Mouse (Mus musculus): ENCODE measurements around the gene Tead4. TPM values are rescaled to one million over a fixed set of nuclear protein-coding genes. Genes with fewer than 3 reads are reported as not detected.

Gene Tead4
- total and polyA plus RNA-seq, 2 experiments = 0.18 to 0.39 TPM

GRCm38 (mm10) chr6:128269850-128270249, 30.8 kb downstream of the Tead4 start:
- Histone ChIP-seq H3K79me2 (ENCODE audit: control insufficient read depth, insufficient read depth, low read length) (no peaks in the 10 kb centered on the region), H3K9ac (ENCODE audit: low read depth, low read length) (no peak overlapping the region), H3K27me3 (ENCODE audit: control insufficient read depth, insufficient read depth, low read length) (no peaks in the 10 kb centered on the region), H3K36me3 (ENCODE audit: control insufficient read depth, insufficient read depth, low read length) (no peaks in the 10 kb centered on the region), H3K27ac (replicated peaks; ENCODE audit: insufficient read depth, low read depth, low read length) (no peak overlapping the region), H3K4me3 (ENCODE audit: insufficient read depth, low read depth, low read length) (no peak overlapping the region), H3K4me1 (ENCODE audit: control insufficient read depth, insufficient read depth, low read length) (no peaks in the 10 kb centered on the region)
- no peak for TF ChIP-seq CTCF (IDR thresholded peaks at IDR 0.05; ENCODE audit: low read depth, low read length)
- no peak for TF ChIP-seq POLR2A (IDR thresholded peaks at IDR 0.05; ENCODE audit: extremely low read depth, insufficient read depth, low read length)
- 78% methylated on average over 4 of the region's 4 CpGs for WGBS
- no peak for DNase-seq (ENCODE audit: extremely low read depth, low read depth, low spot score)

GRCm38 (mm10) chr6:128264870-128265526, 35.6 kb downstream of the Tead4 start:
- no peaks in the 10 kb centered on the region for H3K79me2 ChIP-seq (ENCODE audit: control insufficient read depth, insufficient read depth, low read length)
- 96% methylated on average over 8 of the region's 8 CpGs for WGBS
- H3K36me3 ChIP-seq (ENCODE audit: control insufficient read depth, insufficient read depth, low read length) = no peaks in the 10 kb centered on the region
- no peak overlapping the region for H3K27ac ChIP-seq (replicated peaks; ENCODE audit: insufficient read depth, low read depth, low read length)
- no peak overlapping the region for H3K9ac ChIP-seq (ENCODE audit: low read depth, low read length)
- TF ChIP-seq POLR2A (IDR thresholded peaks at IDR 0.05; ENCODE audit: extremely low read depth, insufficient read depth, low read length) (no peak), CTCF (IDR thresholded peaks at IDR 0.05; ENCODE audit: low read depth, low read length) (no peak)
- H3K4me1 ChIP-seq (ENCODE audit: control insufficient read depth, insufficient read depth, low read length) = no peaks in the 10 kb centered on the region
- no peak for DNase-seq (ENCODE audit: extremely low read depth, low read depth, low spot score)
- no peak overlapping the region for H3K4me3 ChIP-seq (ENCODE audit: insufficient read depth, low read depth, low read length)
- H3K27me3 ChIP-seq (ENCODE audit: control insufficient read depth, insufficient read depth, low read length) = no peaks in the 10 kb centered on the region

- Histone ChIP-seq H3K79me2 (ENCODE audit: control insufficient read depth, insufficient read depth, low read length) (no peaks in the 10 kb centered on the region), H3K4me1 (ENCODE audit: control insufficient read depth, insufficient read depth, low read length) (no peaks in the 10 kb centered on the region), H3K9ac (ENCODE audit: low read depth, low read length) (no peak overlapping the region), H3K36me3 (ENCODE audit: control insufficient read depth, insufficient read depth, low read length) (no peaks in the 10 kb centered on the region), H3K27ac (replicated peaks; ENCODE audit: insufficient read depth, low read depth, low read length) (no peak overlapping the region), H3K4me3 (ENCODE audit: insufficient read depth, low read depth, low read length) (no peak overlapping the region), H3K27me3 (ENCODE audit: control insufficient read depth, insufficient read depth, low read length) (no peaks in the 10 kb centered on the region)
- TF ChIP-seq POLR2A (IDR thresholded peaks at IDR 0.05; ENCODE audit: extremely low read depth, insufficient read depth, low read length) (no peak), CTCF (IDR thresholded peaks at IDR 0.05; ENCODE audit: low read depth, low read length) (no peak)
- 88% methylated on average over 1 of the region's 1 CpGs for WGBS
- DNase-seq (ENCODE audit: extremely low read depth, low read depth, low spot score) = no peak
These were observed 39.1 kb downstream of the Tead4 start for GRCm38 (mm10) chr6:128261486-128261885.

- Histone ChIP-seq H3K79me2 (ENCODE audit: control insufficient read depth, insufficient read depth, low read length) (no peaks in the 10 kb centered on the region), H3K9ac (ENCODE audit: low read depth, low read length) (no peak overlapping the region), H3K4me3 (ENCODE audit: insufficient read depth, low read depth, low read length) (no peak overlapping the region), H3K4me1 (ENCODE audit: control insufficient read depth, insufficient read depth, low read length) (no peaks in the 10 kb centered on the region), H3K27ac (replicated peaks; ENCODE audit: insufficient read depth, low read depth, low read length) (no peak overlapping the region), H3K36me3 (ENCODE audit: control insufficient read depth, insufficient read depth, low read length) (no peaks in the 10 kb centered on the region), H3K27me3 (ENCODE audit: control insufficient read depth, insufficient read depth, low read length) (no peaks in the 10 kb centered on the region)
- no peak for TF ChIP-seq CTCF (IDR thresholded peaks at IDR 0.05; ENCODE audit: low read depth, low read length)
- TF ChIP-seq POLR2A (IDR thresholded peaks at IDR 0.05; ENCODE audit: extremely low read depth, insufficient read depth, low read length) = no peak
- WGBS = 97% methylated on average over 3 of the region's 3 CpGs
- DNase-seq (ENCODE audit: extremely low read depth, low read depth, low spot score) = no peak
These were observed 41.4 kb downstream of the Tead4 start for GRCm38 (mm10) chr6:128259252-128259651.

GRCm38 (mm10) chr6:128255941-128256340, 44.7 kb downstream of the Tead4 start:
- no peaks in the 10 kb centered on the region for H3K79me2 ChIP-seq (ENCODE audit: control insufficient read depth, insufficient read depth, low read length)
- no peak overlapping the region for H3K9ac ChIP-seq (ENCODE audit: low read depth, low read length)
- H3K27ac ChIP-seq (replicated peaks; ENCODE audit: insufficient read depth, low read depth, low read length) = no peak overlapping the region
- no peaks in the 10 kb centered on the region for H3K4me1 ChIP-seq (ENCODE audit: control insufficient read depth, insufficient read depth, low read length)
- no peak for DNase-seq (ENCODE audit: extremely low read depth, low read depth, low spot score)
- no peaks in the 10 kb centered on the region for H3K36me3 ChIP-seq (ENCODE audit: control insufficient read depth, insufficient read depth, low read length)
- no peaks in the 10 kb centered on the region for H3K27me3 ChIP-seq (ENCODE audit: control insufficient read depth, insufficient read depth, low read length)
- no peak overlapping the region for H3K4me3 ChIP-seq (ENCODE audit: insufficient read depth, low read depth, low read length)
- WGBS = 74% methylated on average over 2 of the region's 2 CpGs
- TF ChIP-seq POLR2A (IDR thresholded peaks at IDR 0.05; ENCODE audit: extremely low read depth, insufficient read depth, low read length) (no peak), CTCF (IDR thresholded peaks at IDR 0.05; ENCODE audit: low read depth, low read length) (no peak)

GRCm38 (mm10) chr6:128255292-128255691, 45.3 kb downstream of the Tead4 start:
- H3K4me1 ChIP-seq (ENCODE audit: control insufficient read depth, insufficient read depth, low read length) = no peaks in the 10 kb centered on the region
- WGBS = 78% methylated on average over 4 of the region's 4 CpGs
- no peaks in the 10 kb centered on the region for H3K36me3 ChIP-seq (ENCODE audit: control insufficient read depth, insufficient read depth, low read length)
- no peaks in the 10 kb centered on the region for H3K27me3 ChIP-seq (ENCODE audit: control insufficient read depth, insufficient read depth, low read length)
- DNase-seq (ENCODE audit: extremely low read depth, low read depth, low spot score) = no peak
- H3K4me3 ChIP-seq (ENCODE audit: insufficient read depth, low read depth, low read length) = no peak overlapping the region
- H3K79me2 ChIP-seq (ENCODE audit: control insufficient read depth, insufficient read depth, low read length) = no peaks in the 10 kb centered on the region
- TF ChIP-seq POLR2A (IDR thresholded peaks at IDR 0.05; ENCODE audit: extremely low read depth, insufficient read depth, low read length) = no peak
- no peak for TF ChIP-seq CTCF (IDR thresholded peaks at IDR 0.05; ENCODE audit: low read depth, low read length)
- H3K27ac ChIP-seq (replicated peaks; ENCODE audit: insufficient read depth, low read depth, low read length) = no peak overlapping the region
- no peak overlapping the region for H3K9ac ChIP-seq (ENCODE audit: low read depth, low read length)
